Mouse (Mus musculus) hindbrain, embryonic 14.5 days (tissue): ENCODE measurements around the gene Tmprss9. TPM values are rescaled to one million over a fixed set of nuclear protein-coding genes. Genes with fewer than 3 reads are reported as not detected.

Source experiments
- ATAC-seq: fragments of 200-750 bp; cut with Nextera tagmentation; 2 replicates; pipeline ENCODE4 v1.8.0; 2017; ENCODE audit warnings: moderate number of reproducible peaks, mild to moderate bottlenecking, moderate TSS enrichment, moderate library complexity; ENCODE audit not compliant: low FRiP score
- DNase-seq: peaks from one replicate; pipeline ENCODE4 v3.0.0-alpha.2; 2015; ENCODE audit warnings: low spot score
- H3K27ac ChIP-seq: fragments of 300-500 bp; sonication (generic); 2 replicates; pipeline ENCODE4 v1.5.1; 2014; ENCODE audit warnings: mild to moderate bottlenecking, moderate library complexity
- H3K27me3 ChIP-seq: fragments of 300-500 bp; sonication (generic); 2 replicates; pipeline ENCODE4 v1.6.1; 2014; ENCODE audit warnings: mild to moderate bottlenecking, low read length, mixed read lengths; ENCODE audit not compliant: control insufficient read depth, insufficient read depth
- H3K36me3 ChIP-seq: fragments of 300-500 bp; sonication (generic); replicated peaks from 2 replicates; pipeline ENCODE4 v1.6.1; 2014; ENCODE audit not compliant: control insufficient read depth, insufficient read depth
- H3K4me1 ChIP-seq: fragments of 300-500 bp; sonication (generic); replicated peaks from 2 replicates; pipeline ENCODE4 v1.6.1; 2014; ENCODE audit warnings: antibody characterized with exemption, low read length, mixed read lengths; ENCODE audit not compliant: control insufficient read depth, insufficient read depth
- H3K4me2 ChIP-seq: fragments of 300-500 bp; sonication (generic); replicated peaks from 2 replicates; pipeline ENCODE4 v1.6.1; 2014; ENCODE audit warnings: mild to moderate bottlenecking, moderate library complexity
- H3K4me3 ChIP-seq: fragments of 300-500 bp; sonication (generic); replicated peaks from 2 replicates; pipeline ENCODE4 v1.5.1; 2014; ENCODE audit warnings: mild to moderate bottlenecking, low read length
- H3K9ac ChIP-seq: fragments of 300-500 bp; sonication (generic); 2 replicates; pipeline ENCODE4 v1.6.1; 2014
- H3K9me3 ChIP-seq: fragments of 300-500 bp; sonication (generic); 2 replicates; pipeline ENCODE4 v1.6.1; 2016; ENCODE audit warnings: low read length; ENCODE audit not compliant: control insufficient read depth
- WGBS: fragments of 180-500 bp; shearing (Covaris S2); extraction: QIAGEN DNeasy Blood & Tissue Kit; methylation state at CpG from one replicate; pipeline ENCODE4 v1.1.7; 2014; 5-methylcytosine and 5-hydroxymethylcytosine counted together
- polyA plus RNA-seq: library from polyadenylated mRNA; unstranded; fragments of >200 nt; fragmentation: Nextera tagmentation; extraction: Ambion mirVana; gene quantifications from 2 replicates; pipeline ENCODE4 v1.2.1, GENCODE M21; 2014

Gene Tmprss9
- polyA plus RNA-seq: 0.09 and 0.17 TPM in 2 replicates

DNA sequence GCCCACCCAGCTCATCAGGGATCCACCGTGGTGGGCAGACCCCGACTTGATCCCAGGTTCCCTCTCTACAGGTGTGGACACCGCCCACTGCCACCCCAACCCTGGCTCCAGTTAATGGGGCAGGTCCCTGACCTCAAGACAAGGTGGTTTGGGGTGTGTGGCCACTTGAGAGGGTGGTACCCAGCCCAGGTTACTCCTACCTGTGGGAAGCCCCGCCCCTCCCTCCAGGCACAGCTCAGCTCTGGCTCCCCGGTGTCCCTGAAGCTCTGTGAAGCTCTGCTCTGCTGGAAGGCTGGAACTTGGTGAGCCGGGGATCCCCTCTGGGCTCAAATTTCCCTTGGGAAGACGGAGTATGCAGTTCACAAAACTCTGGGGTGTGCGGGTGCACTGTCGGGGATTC lies at the start of gene Tmprss9:
Tmprss9 (plus strand) TSS at position 268 of the 400 bp plus-strand sequence.
- no peak for DNase-seq
- no peaks in the 10 kb centered on the region for H3K9me3 ChIP-seq
- H3K27ac ChIP-seq: no peak within 1 kb of the TSS
- H3K4me3 ChIP-seq: no peak within 1 kb of the TSS
- peaks cover 19% of the 10 kb centered on the region for H3K36me3 ChIP-seq
- H3K27me3 ChIP-seq: no peaks in the 10 kb centered on the region
- WGBS: 35% methylated on average over 9 of the region's 9 CpGs
- H3K4me1 ChIP-seq: no peaks in the 10 kb centered on the region
- peak; percentile 7; the same call in 1 of the 2 replicates for ATAC-seq
- no peak within 1 kb of the TSS for H3K4me2 ChIP-seq
- no peak within 1 kb of the TSS for H3K9ac ChIP-seq

DNA sequence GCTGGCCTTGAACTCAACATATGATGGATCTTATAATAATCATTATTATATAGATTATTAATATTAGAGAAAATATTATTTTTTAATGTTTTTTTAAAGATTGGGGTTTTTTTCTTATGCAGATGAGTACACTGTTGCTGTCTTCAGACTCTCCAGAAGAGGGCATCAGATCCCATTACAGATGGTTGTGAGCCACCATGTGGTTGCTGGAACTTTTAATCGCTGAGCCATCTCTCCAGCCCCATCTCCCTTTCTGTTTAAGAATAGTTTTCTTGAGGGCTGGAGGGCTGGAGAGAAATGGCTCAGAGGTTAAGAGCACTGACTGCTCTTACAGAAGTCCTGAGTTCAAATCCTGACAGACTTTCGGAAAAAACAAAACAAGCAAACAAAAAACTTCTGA lies 49.7 kb upstream of the Tmprss9 start:
- no peak overlapping the region for H3K4me2 ChIP-seq
- H3K27me3 ChIP-seq: no peaks in the 10 kb centered on the region
- 44% methylated on average over 2 of the region's 2 CpGs for WGBS
- no peaks in the 10 kb centered on the region for H3K9me3 ChIP-seq
- ATAC-seq (no peak), DNase-seq (no peak)
- no peaks in the 10 kb centered on the region for H3K36me3 ChIP-seq
- H3K4me3 ChIP-seq: no peak overlapping the region
- no peaks in the 10 kb centered on the region for H3K4me1 ChIP-seq
- H3K9ac ChIP-seq: no peak overlapping the region
- H3K27ac ChIP-seq: no peak overlapping the region

DNA sequence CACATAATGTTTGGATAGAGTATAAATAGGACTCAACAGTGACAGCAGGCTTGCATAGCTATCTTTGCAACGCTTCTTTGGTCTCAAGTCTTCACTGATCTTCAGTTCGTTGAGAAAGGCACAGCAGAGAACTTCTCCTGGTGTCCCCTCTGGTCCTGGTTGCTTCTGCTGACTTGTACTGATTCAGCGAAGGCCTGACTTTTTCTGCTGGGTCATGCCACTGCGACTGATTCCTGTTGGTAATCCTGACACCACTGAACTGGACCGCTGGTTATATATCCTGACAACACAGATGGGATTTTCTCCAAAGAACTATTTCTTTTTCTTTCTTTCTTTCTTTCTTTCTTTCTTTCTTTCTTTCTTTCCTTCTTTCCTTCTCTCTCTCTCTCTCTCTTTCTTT lies 49.1 kb upstream of the Tmprss9 start:
- H3K4me1 ChIP-seq: peaks cover 1% of the 10 kb centered on the region
- no peaks in the 10 kb centered on the region for H3K36me3 ChIP-seq
- no peaks in the 10 kb centered on the region for H3K9me3 ChIP-seq
- no peak overlapping the region for H3K27ac ChIP-seq
- no peak overlapping the region for H3K9ac ChIP-seq
- no peak overlapping the region for H3K4me2 ChIP-seq
- H3K4me3 ChIP-seq: no peak overlapping the region
- H3K27me3 ChIP-seq: no peaks in the 10 kb centered on the region
- 90% methylated on average over 5 of the region's 5 CpGs for WGBS
- no peak for ATAC-seq
- DNase-seq: no peak

DNA sequence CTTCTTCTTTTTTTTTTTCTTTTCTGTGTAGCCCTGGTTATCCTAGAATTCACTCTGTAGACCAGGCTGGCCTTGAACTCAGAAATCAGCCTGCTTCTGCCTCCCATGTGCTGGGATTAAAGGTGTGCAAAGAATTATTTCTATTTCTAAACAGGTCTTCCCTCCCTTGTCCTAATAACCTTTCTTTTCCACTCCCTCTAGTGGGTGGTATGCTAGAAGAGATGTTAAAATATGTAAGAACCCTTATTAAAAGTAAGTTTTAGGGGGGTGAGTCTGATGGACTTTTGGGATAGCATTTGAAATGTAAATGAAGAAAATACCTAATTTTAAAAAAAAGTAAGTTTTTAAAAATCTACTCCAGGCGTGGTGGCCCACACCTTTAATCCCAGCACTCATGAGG lies 48.3 kb upstream of the Tmprss9 start:
- H3K27me3 ChIP-seq: no peaks in the 10 kb centered on the region
- DNase-seq: no peak
- H3K4me1 ChIP-seq: peaks cover 9% of the 10 kb centered on the region
- H3K4me3 ChIP-seq: no peak overlapping the region
- H3K9ac ChIP-seq: no peak overlapping the region
- WGBS: 93% methylated on average over 1 of the region's 1 CpGs
- no peak overlapping the region for H3K27ac ChIP-seq
- no peak for ATAC-seq
- H3K9me3 ChIP-seq: no peaks in the 10 kb centered on the region
- H3K4me2 ChIP-seq: no peak overlapping the region
- no peaks in the 10 kb centered on the region for H3K36me3 ChIP-seq

DNA sequence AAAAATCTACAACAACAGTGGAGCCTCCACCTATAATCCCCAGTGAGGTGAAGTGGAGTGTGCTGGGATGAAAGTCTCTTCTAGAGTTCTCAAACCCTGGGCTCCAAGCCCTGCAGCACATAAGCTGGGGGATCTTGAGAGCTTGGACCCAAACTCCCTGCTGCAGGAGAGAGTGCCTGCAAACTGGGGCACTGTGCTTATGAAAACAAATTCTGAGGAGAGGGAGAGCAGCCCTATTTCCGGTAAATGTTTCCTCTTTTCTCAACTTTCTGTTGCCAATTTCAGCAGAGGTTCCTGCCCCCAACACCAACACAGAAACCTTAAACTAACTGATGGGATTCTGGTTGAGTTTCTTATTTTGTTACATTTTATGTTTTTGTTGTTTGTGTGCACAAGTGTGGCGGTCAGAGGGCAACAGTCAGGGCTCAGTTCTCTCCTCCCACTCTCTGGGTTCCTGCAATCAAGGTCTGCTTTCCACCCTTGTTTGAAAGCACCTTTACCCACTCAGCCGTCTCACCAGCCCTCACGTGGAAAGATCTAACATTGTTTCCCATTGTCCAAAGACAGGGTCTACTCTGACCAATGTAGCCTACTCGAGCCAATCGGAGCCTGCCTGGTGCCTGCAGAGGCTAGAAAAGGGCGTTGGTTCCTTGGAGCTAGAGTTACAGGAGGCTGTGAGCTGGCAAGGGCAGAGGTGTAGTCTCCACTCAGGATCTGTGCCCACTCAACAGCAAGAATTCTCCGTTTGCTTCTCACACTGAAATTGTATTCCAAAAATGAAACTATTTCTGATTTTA lies 47.6 kb upstream of the Tmprss9 start:
- Histone ChIP-seq H3K4me1 (peaks cover 12% of the 10 kb centered on the region), H3K27ac (no peak overlapping the region), H3K36me3 (peaks cover under 1% of the 10 kb centered on the region), H3K9me3 (no peaks in the 10 kb centered on the region), H3K27me3 (no peaks in the 10 kb centered on the region), H3K9ac (no peak overlapping the region), H3K4me2 (no peak overlapping the region), H3K4me3 (no peak overlapping the region)
- 70% methylated on average over 8 of the region's 8 CpGs for WGBS
- ATAC-seq (no peak), DNase-seq (no peak)

DNA sequence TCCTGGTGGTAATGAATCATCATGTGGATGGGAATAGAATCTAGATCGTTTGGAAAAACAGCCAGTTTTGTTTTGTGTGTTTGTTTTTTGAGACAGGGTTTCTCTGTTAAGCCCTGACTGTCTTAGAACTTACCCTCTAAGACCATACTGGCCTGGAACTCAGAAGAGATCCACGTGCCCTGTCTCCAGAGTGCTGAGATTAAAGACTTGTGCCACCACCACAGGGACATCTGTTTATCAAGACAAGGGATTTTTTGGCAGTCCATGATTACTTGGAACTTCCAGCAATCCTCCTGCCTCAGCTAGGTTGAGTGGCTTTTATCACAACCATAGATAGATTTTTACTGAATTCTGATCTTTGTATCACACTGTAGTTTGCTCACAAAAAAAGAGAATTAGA lies 46.8 kb upstream of the Tmprss9 start:
- Histone ChIP-seq H3K36me3 (peaks cover 9% of the 10 kb centered on the region), H3K4me2 (no peak overlapping the region), H3K9ac (no peak overlapping the region), H3K4me3 (no peak overlapping the region), H3K4me1 (peaks cover 12% of the 10 kb centered on the region), H3K9me3 (no peaks in the 10 kb centered on the region), H3K27ac (no peak overlapping the region), H3K27me3 (no peaks in the 10 kb centered on the region)
- 78% methylated on average over 2 of the region's 2 CpGs for WGBS
- ATAC-seq: no peak
- no peak for DNase-seq

DNA sequence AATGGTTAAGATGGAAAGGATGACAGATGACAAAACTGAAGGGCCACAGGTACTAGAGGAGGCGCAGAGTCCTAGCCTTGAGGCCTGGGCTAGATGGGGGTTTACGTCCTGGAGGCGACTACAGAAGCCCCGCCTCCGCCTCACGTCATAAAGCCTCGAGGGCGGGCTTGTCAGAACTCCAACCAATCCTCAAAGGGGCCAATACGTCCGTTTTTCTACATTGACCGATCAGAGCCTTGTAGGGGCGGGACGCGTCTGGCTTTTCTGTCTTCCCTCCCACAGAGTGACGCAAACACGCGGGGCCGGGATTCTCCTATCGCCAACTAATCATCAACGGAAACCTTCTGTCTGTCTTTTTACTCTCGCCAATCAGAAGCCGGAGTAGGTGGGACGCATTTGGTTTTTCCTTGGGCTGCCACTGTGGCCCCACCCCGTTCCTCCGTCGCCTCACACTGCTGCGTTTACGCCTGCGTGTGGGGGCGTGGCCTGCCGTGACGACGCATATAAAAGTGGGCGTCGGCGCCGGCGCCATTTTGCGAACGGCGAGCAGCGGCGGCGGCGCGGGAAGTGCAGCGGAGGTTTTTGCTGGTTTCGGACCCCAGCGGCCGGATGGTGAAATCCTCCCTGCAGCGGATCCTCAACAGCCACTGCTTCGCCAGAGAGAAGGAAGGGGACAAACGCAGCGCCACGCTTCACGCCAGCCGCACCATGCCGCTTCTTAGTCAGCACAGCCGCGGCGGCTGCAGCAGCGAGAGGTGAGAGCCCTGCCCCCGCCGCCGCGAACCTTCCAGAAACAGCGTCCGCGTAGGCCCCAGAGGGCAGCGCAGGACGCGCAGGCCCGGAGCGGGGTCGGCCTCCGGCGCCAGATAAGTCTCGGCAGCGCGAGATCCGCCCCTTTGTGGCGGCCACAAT lies 45.2 kb upstream of the Tmprss9 start, which contains the start of gene Oaz1:
Oaz1 (plus strand) TSS at position 506 of the 912 bp plus-strand sequence.
- Histone ChIP-seq H3K4me1 (peaks cover 12% of the 10 kb centered on the region), H3K27ac (peak within 1 kb of the TSS; percentile 95), H3K4me2 (peak within 1 kb of the TSS; percentile 91), H3K36me3 (peaks cover 20% of the 10 kb centered on the region), H3K9me3 (no peaks in the 10 kb centered on the region), H3K4me3 (peak within 1 kb of the TSS; percentile 73), H3K9ac (peak within 1 kb of the TSS; percentile 96), H3K27me3 (no peaks in the 10 kb centered on the region)
- peak; percentile 97 for ATAC-seq
- peak; percentile 99 for DNase-seq
- WGBS: under 1% methylated on average over 72 of the region's 82 CpGs

DNA sequence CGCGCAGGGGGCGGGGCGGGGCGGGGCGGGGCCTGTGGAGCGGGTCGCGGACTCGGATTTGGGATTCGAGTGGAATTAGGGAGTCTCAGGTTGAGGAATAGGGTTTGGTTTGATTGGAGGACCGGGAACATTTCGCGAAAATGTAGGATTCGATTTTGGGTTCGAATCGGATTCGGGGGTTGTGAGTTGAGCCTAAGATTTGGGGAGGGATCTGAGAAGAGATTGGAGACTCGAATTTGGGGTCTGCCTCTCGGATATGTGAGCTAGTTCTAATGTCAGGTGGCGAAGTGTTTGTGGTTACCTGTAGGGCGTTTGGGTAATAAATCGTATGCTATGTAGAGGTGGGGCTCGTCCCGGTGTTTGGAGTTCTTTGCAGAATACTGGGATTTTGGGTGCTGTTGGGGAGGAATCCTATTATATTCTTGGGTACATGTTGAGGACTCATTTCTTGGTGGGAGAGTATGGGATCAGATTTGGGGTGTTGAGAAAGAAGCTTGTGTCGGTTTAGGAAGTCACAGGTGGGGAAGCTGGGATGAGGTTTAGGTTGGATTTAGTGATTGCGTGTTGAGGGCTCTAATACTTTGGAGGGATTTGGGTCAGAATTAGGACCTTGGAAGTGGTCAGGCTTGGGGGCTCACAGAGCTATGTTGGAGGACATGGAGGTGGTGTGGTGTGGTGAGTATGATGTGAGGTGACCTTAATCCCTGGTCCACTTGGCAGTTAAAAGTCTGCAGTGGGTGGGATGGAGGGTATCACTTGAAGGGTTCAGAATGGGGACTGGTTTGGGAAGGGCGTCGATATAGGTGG lies 44.4 kb upstream of the Tmprss9 start:
- peaks cover 25% of the 10 kb centered on the region for H3K36me3 ChIP-seq
- DNase-seq: no peak
- peak overlapping the region; percentile 96 for H3K9ac ChIP-seq
- peaks cover 12% of the 10 kb centered on the region for H3K4me1 ChIP-seq
- WGBS: 11% methylated on average over 25 of the region's 29 CpGs
- ATAC-seq: no peak
- peak overlapping the region; percentile 95 for H3K27ac ChIP-seq
- H3K9me3 ChIP-seq: no peaks in the 10 kb centered on the region
- no peaks in the 10 kb centered on the region for H3K27me3 ChIP-seq
- H3K4me2 ChIP-seq: peak overlapping the region; percentile 91
- peak overlapping the region; percentile 73 for H3K4me3 ChIP-seq
